Mouse (Mus musculus): ENCODE measurements around the gene Wwc2.

Wwc2 gene

GRCm38 (mm10) chr8:47791986-47792385 lies 198.7 kb downstream of the Wwc2 start:
- DNase-seq (ENCODE audit: low read depth, low spot score), result no peak

GRCm38 (mm10) chr8:47787705-47788104 lies 203.0 kb downstream of the Wwc2 start:
- DNase-seq (ENCODE audit: low read depth, low spot score), result peak; percentile 64

GRCm38 (mm10) chr8:47786323-47786722 lies 204.4 kb downstream of the Wwc2 start:
- DNase-seq (ENCODE audit: low read depth, low spot score), result no peak

- DNase-seq (ENCODE audit: low read depth, low spot score), result no peak
These were observed 206.3 kb downstream of the Wwc2 start for GRCm38 (mm10) chr8:47784436-47784835.

- DNase-seq (ENCODE audit: low read depth, low spot score), result no peak
These were observed 206.8 kb downstream of the Wwc2 start for GRCm38 (mm10) chr8:47783944-47784343.

- no peak for DNase-seq (ENCODE audit: low read depth, low spot score)
These were observed 207.2 kb downstream of the Wwc2 start for GRCm38 (mm10) chr8:47783544-47783943.

GRCm38 (mm10) chr8:47781881-47782280 lies 208.8 kb downstream of the Wwc2 start:
- DNase-seq (ENCODE audit: low read depth, low spot score), result no peak

- no peak for DNase-seq (ENCODE audit: low read depth, low spot score)
These were observed 211.1 kb downstream of the Wwc2 start for GRCm38 (mm10) chr8:47779589-47779988.

GRCm38 (mm10) chr8:47777415-47777814 lies 213.3 kb downstream of the Wwc2 start:
- DNase-seq (ENCODE audit: low read depth, low spot score), result no peak
